Mouse (Mus musculus) MEL (cell line): ENCODE results near the gene Golga1. TPM values are rescaled to one million over a fixed set of nuclear protein-coding genes. Genes with fewer than 3 reads are reported as not detected.

Experiments used
- DNase-seq: peaks from one replicate; pipeline ENCODE4 v3.0.0; 2011; ENCODE audit warnings: low read depth, low spot score
- H3K27ac ChIP-seq: 2 replicates; pipeline ENCODE4 v1.5.1; 2012; ENCODE audit warnings: low read depth, mild to moderate bottlenecking, control low read depth, low read length, moderate library complexity; ENCODE audit not compliant: control insufficient read depth
- H3K27me3 ChIP-seq, 2 experiments: fragments of 150-350 bp in 1 of 2; sonication (generic) in 1 of 2; 2 replicates each; pipeline ENCODE4 v1.6.1; 2012; ENCODE audit warnings: low read length in 2 of 2, mild to moderate bottlenecking in 2 of 2, improper control_type of control experiment in 1 of 2, moderate library complexity in 1 of 2; ENCODE audit not compliant: insufficient read depth in 2 of 2, control insufficient read depth in 1 of 2
- H3K36me3 ChIP-seq, 2 experiments: 2 replicates each; pipeline ENCODE4 v1.6.1; 2012 to 2014; ENCODE audit warnings: low read length in 2 of 2, improper control_type of control experiment in 1 of 2, inconsistent platforms in 1 of 2, mild to moderate bottlenecking in 1 of 2; ENCODE audit not compliant: insufficient read depth in 2 of 2, control insufficient read depth in 1 of 2
- H3K4me1 ChIP-seq, 2 experiments: fragments of 150-350 bp in 1 of 2; sonication (generic) in 1 of 2; 2 replicates each; pipeline ENCODE4 v1.6.1; 2012; ENCODE audit warnings: low read length in 2 of 2, improper control_type of control experiment in 1 of 2, mild to moderate bottlenecking in 1 of 2; ENCODE audit not compliant: insufficient read depth in 2 of 2, control insufficient read depth in 1 of 2
- H3K4me3 ChIP-seq, 2 experiments: fragments of 150-350 bp in 1 of 2; sonication (generic) in 1 of 2; 2 replicates each; pipeline ENCODE4 v1.5.1; 2012; ENCODE audit warnings: low read depth in 2 of 2, low read length in 2 of 2, mild to moderate bottlenecking in 2 of 2, moderate library complexity in 2 of 2, control low read depth in 1 of 2, improper control_type of control experiment in 1 of 2; ENCODE audit not compliant: control insufficient read depth in 1 of 2, insufficient read depth in 1 of 2
- H3K79me2 ChIP-seq: 2 replicates; pipeline ENCODE4 v1.6.1; 2012; ENCODE audit warnings: mild to moderate bottlenecking, low read length, moderate library complexity; ENCODE audit not compliant: control insufficient read depth, poor library complexity, insufficient read depth
- H3K9ac ChIP-seq: 2 replicates; pipeline ENCODE4 v1.6.1; 2012; ENCODE audit warnings: low read depth, mild to moderate bottlenecking, control low read depth, low read length, moderate library complexity; ENCODE audit not compliant: control insufficient read depth, poor library complexity, severe bottlenecking
- H3K9me3 ChIP-seq: fragments of 150-350 bp; sonication (generic); replicated peaks from 2 replicates; pipeline ENCODE4 v1.6.1; 2012; ENCODE audit warnings: mild to moderate bottlenecking, low read length, improper control_type of control experiment, moderate library complexity; ENCODE audit not compliant: insufficient read depth
- BHLHE40 ChIP-seq: IDR thresholded peaks from 2 replicates; pipeline ENCODE4 v1.6.1; 2012; ENCODE audit warnings: low read depth, mild to moderate bottlenecking, inconsistent platforms, low read length, improper control_type of control experiment, borderline replicate concordance
- CHD1 ChIP-seq: IDR thresholded peaks from 2 replicates; pipeline ENCODE4 v1.6.1; 2012; ENCODE audit warnings: low read depth, mild to moderate bottlenecking, inconsistent platforms, low read length, improper control_type of control experiment
- CHD2 ChIP-seq: IDR thresholded peaks from 2 replicates; pipeline ENCODE4 v1.6.1; 2011; ENCODE audit warnings: low read length, improper control_type of control experiment
- ETS1 ChIP-seq: IDR thresholded peaks from 2 replicates; pipeline ENCODE4 v1.6.1; 2012; ENCODE audit warnings: low read depth, mild to moderate bottlenecking, inconsistent platforms, low read length, improper control_type of control experiment, moderate library complexity
- HCFC1 ChIP-seq: IDR thresholded peaks from 2 replicates; pipeline ENCODE4 v1.6.1; 2012; ENCODE audit warnings: low read depth, mild to moderate bottlenecking, inconsistent platforms, low read length, improper control_type of control experiment, moderate library complexity
- JUND ChIP-seq: IDR thresholded peaks from 2 replicates; pipeline ENCODE4 v1.6.1; 2011; ENCODE audit warnings: low read depth, mild to moderate bottlenecking, improper control_type of control experiment, low read length
- MAX ChIP-seq: IDR thresholded peaks from 2 replicates; pipeline ENCODE4 v1.6.1; 2011; ENCODE audit warnings: low read length, improper control_type of control experiment
- MAZ ChIP-seq: IDR thresholded peaks from 2 replicates; pipeline ENCODE4 v1.6.1; 2012; ENCODE audit warnings: low read depth, mild to moderate bottlenecking, inconsistent platforms, low read length, improper control_type of control experiment
- MEF2A ChIP-seq: IDR thresholded peaks from 2 replicates; pipeline ENCODE4 v1.6.1; 2014; ENCODE audit warnings: low read depth, mild to moderate bottlenecking, inconsistent platforms, low read length, improper control_type of control experiment; ENCODE audit not compliant: poor library complexity, insufficient replicate concordance, severe bottlenecking; ENCODE audit errors: extremely low read depth
- MXI1 ChIP-seq: IDR thresholded peaks from 2 replicates; pipeline ENCODE4 v1.6.1; 2011; ENCODE audit warnings: mild to moderate bottlenecking, low read depth, low read length, improper control_type of control experiment
- MYB ChIP-seq: IDR thresholded peaks from 2 replicates; pipeline ENCODE4 v1.6.1; 2011; ENCODE audit warnings: mild to moderate bottlenecking, low read depth, low read length, improper control_type of control experiment
- MYC ChIP-seq: IDR thresholded peaks from 2 replicates; pipeline ENCODE4 v1.6.1; 2011; ENCODE audit warnings: low read depth, mild to moderate bottlenecking, low read length, improper control_type of control experiment, moderate library complexity
- NELFE ChIP-seq: IDR thresholded peaks from 2 replicates; pipeline ENCODE4 v1.6.1; 2011; ENCODE audit warnings: low read depth, low read length, improper control_type of control experiment
- POLR2A ChIP-seq, 2 experiments: IDR thresholded peaks; 2 replicates each; pipeline ENCODE4 v1.6.1; 2011 to 2012; ENCODE audit warnings: low read length in 2 of 2, mild to moderate bottlenecking in 2 of 2, control low read depth in 1 of 2, improper control_type of control experiment in 1 of 2, low read depth in 1 of 2, moderate library complexity in 1 of 2; ENCODE audit not compliant: control insufficient read depth in 1 of 2, insufficient read depth in 1 of 2, poor library complexity in 1 of 2
- POLR2AphosphoS5 ChIP-seq: IDR thresholded peaks from 2 replicates; pipeline ENCODE4 v1.6.1; 2012; ENCODE audit warnings: low read depth, borderline replicate concordance, mild to moderate bottlenecking, inconsistent platforms, low read length, moderate library complexity, mixed read lengths
- SIN3A ChIP-seq: IDR thresholded peaks from 2 replicates; pipeline ENCODE4 v1.6.1; 2012; ENCODE audit warnings: low read length, improper control_type of control experiment, inconsistent platforms
- TAL1 ChIP-seq: IDR thresholded peaks from 2 replicates; pipeline ENCODE4 v1.6.1; 2012; ENCODE audit warnings: mild to moderate bottlenecking, inconsistent platforms, low read length, moderate library complexity, mixed read lengths
- TBP ChIP-seq: IDR thresholded peaks from 2 replicates; pipeline ENCODE4 v1.8.0; 2011; ENCODE audit warnings: low read depth, low read length, improper control_type of control experiment
- USF1 ChIP-seq: IDR thresholded peaks from 2 replicates; pipeline ENCODE4 v1.6.1; 2014; ENCODE audit warnings: low read depth, mild to moderate bottlenecking, inconsistent platforms, low read length, improper control_type of control experiment, moderate library complexity
- ZC3H11A ChIP-seq: IDR thresholded peaks from 2 replicates; pipeline ENCODE4 v1.6.1; 2012; ENCODE audit warnings: low read depth, mild to moderate bottlenecking, inconsistent platforms, low read length, improper control_type of control experiment
- ZKSCAN1 ChIP-seq: IDR thresholded peaks from 2 replicates; pipeline ENCODE4 v1.6.1; 2012; ENCODE audit warnings: low read depth, mild to moderate bottlenecking, inconsistent platforms, low read length, improper control_type of control experiment, moderate library complexity
- ZMIZ1 ChIP-seq: IDR thresholded peaks from 2 replicates; pipeline ENCODE4 v1.6.1; 2012; ENCODE audit warnings: low read depth, mild to moderate bottlenecking, inconsistent platforms, low read length, improper control_type of control experiment, moderate library complexity
- ZNF384 ChIP-seq: IDR thresholded peaks from 2 replicates; pipeline ENCODE4 v1.6.1; 2012; ENCODE audit warnings: low read depth, mild to moderate bottlenecking, inconsistent platforms, low read length, improper control_type of control experiment
- polyA plus RNA-seq, 2 experiments: library from polyadenylated mRNA; stranded (reverse) in 1 of 2; unstranded in 1 of 2; fragments of >175 nt in 1 of 2; fragments of >200 nt in 1 of 2; gene quantifications; 2 replicates each; pipeline versions ENCODE4 v1.2.1 to v1.2.4; 2012; ENCODE audit warnings: low replicate concordance in 2 of 2, low read depth in 1 of 2; ENCODE audit not compliant: insufficient read length in 2 of 2, insufficient read depth in 1 of 2, missing spikeins in 1 of 2
- total RNA-seq: library from RNA; depleted of rRNA; stranded (reverse); fragments of 300-350 nt; gene quantifications from 2 replicates; pipeline ENCODE4 v1.2.3, GENCODE M21; 2012

Gene Golga1
- total and polyA plus RNA-seq, 3 experiments = 7.3 to 12.9 TPM; not detected in 1

DNA sequence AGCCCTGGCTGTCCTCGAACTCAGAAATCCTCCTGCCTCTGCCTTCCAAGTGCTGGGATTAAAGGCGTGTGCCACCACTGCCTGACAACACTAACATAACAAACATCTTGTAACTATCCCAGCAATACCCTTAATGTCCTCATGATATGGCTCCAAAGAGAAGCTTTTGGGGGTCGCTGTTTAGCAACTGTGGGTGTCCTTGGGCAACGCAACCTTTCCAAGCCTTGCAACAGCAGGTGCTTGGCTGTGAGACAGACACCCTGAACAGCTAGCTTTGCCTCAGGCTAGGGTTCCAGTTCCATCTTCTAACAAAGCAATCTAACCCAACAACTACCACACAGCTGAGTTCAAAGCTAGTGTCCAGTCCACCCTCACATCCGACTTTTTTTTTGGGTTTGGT lies 61.8 kb downstream of the Golga1 start:
- H3K27ac ChIP-seq = peak overlapping the region; percentile 83
- peaks cover 46% of the 10 kb centered on the region for H3K79me2 ChIP-seq
- peak overlapping the region; percentile 97 for H3K9ac ChIP-seq
- DNase-seq = peak; percentile 51
- H3K36me3 ChIP-seq = peaks cover 0 to 18% of the 10 kb centered on the region in 2 experiments; a peak in 3 of 4 replicates
- H3K27me3 ChIP-seq = no peaks in the 10 kb centered on the region
- H3K4me3 ChIP-seq = peak overlapping the region; percentile 86 to 88
- no peaks in the 10 kb centered on the region for H3K9me3 ChIP-seq
- H3K4me1 ChIP-seq = peaks cover 3 to 9% of the 10 kb centered on the region in 2 experiments; a peak in 3 of 4 replicates
- 0 out of 2 replicates have a peak, but pooled peaks have one; percentile 46 for TF ChIP-seq MYC
- TF ChIP-seq ZC3H11A = no peak
- peak; percentile 60; the same call in 1 of the 2 replicates for TF ChIP-seq CHD1
- TF ChIP-seq MYB = no peak
- 0 out of 2 replicates have a peak, but pooled peaks have one; percentile 9 for TF ChIP-seq TBP
- TF ChIP-seq SIN3A = peak; percentile 35; the same call in 1 of the 2 replicates
- peak; percentile 42; the same call in 1 of the 2 replicates for TF ChIP-seq ZMIZ1

DNA sequence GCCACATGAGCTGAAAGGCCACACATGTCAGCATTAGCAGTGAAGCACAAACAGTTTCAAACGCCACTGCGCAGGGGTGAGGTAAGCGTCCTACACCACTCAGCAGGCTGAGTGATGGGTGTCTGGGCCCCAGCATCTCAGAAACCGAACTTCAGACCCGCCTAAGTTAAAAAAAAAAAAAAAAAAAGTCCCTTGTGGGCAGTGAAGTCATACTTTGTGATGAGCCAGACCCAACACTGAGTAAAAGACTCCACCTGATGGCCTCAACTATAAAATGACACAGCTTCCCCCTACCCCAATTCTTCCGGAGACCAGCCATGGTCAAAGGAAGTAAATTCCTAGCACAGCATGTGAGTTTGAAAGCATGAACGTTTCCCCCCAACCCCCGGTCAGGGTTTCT lies 62.2 kb downstream of the Golga1 start:
- H3K79me2 ChIP-seq = peaks cover 42% of the 10 kb centered on the region
- peak overlapping the region; percentile 86 to 88 for H3K4me3 ChIP-seq
- H3K36me3 ChIP-seq = peaks cover 0 to 18% of the 10 kb centered on the region in 2 experiments; a peak in 3 of 4 replicates
- peaks cover 3 to 9% of the 10 kb centered on the region in 2 experiments; a peak in 3 of 4 replicates for H3K4me1 ChIP-seq
- no peaks in the 10 kb centered on the region for H3K9me3 ChIP-seq
- no peaks in the 10 kb centered on the region for H3K27me3 ChIP-seq
- peak overlapping the region; percentile 97 for H3K9ac ChIP-seq
- peak overlapping the region; percentile 83 for H3K27ac ChIP-seq
- DNase-seq = peak; percentile 43
- TF ChIP-seq NELFE = no peak
- peak; percentile 27; the same call in 1 of the 2 replicates for TF ChIP-seq MXI1

GRCm38 (mm10) chr2:39001866-39002265 lies 63.5 kb downstream of the Golga1 start:
- no peak for DNase-seq
- TF ChIP-seq JUND = no peak
- TF ChIP-seq BHLHE40 = no peak
- TF ChIP-seq ZNF384 = no peak
- no peak for TF ChIP-seq ZKSCAN1
- TF ChIP-seq TAL1 = no peak
- no peak for TF ChIP-seq USF1
- no peak for TF ChIP-seq MAX
- no peak for TF ChIP-seq ETS1
- no peak for TF ChIP-seq ZC3H11A
- TF ChIP-seq MEF2A = no peak
- no peak for TF ChIP-seq CHD2
- TF ChIP-seq POLR2A (IDR thresholded peaks at IDR 0.05; ENCODE audit: control insufficient read depth in 1 of 2, insufficient read depth in 1 of 2, low read depth in 1 of 2, low read length in 2 of 2, poor library complexity in 1 of 2) = no peak
- TF ChIP-seq POLR2AphosphoS5 = no peak
- TF ChIP-seq MAZ = no peak
- TF ChIP-seq TBP = no peak
- no peak for TF ChIP-seq HCFC1
- TF ChIP-seq, all 39 proteins: peak for 0
- no peaks in the 10 kb centered on the region for H3K27me3 ChIP-seq
- H3K36me3 ChIP-seq = peaks cover 0 to 16% of the 10 kb centered on the region in 2 experiments; a peak in 3 of 4 replicates
- H3K4me1 ChIP-seq = peaks cover 3 to 15% of the 10 kb centered on the region in 2 experiments
- H3K27ac ChIP-seq = no peak overlapping the region; the same call in 1 of the 2 replicates
- H3K4me3 ChIP-seq = peak overlapping the region in 1 of 2 experiments; percentile 88; a peak in 2 of 4 replicates
- H3K9ac ChIP-seq = peak overlapping the region; percentile 36
- no peaks in the 10 kb centered on the region for H3K9me3 ChIP-seq
- peaks cover 39% of the 10 kb centered on the region for H3K79me2 ChIP-seq
